Mouse (Mus musculus): Measurements from ENCODE around the gene Zp1. TPM values are rescaled to one million over a fixed set of nuclear protein-coding genes. Genes with fewer than 3 reads are reported as not detected.

The Zp1 gene
- not detected for polyA plus RNA-seq (2017; shearing (Covaris generic))

DNA sequence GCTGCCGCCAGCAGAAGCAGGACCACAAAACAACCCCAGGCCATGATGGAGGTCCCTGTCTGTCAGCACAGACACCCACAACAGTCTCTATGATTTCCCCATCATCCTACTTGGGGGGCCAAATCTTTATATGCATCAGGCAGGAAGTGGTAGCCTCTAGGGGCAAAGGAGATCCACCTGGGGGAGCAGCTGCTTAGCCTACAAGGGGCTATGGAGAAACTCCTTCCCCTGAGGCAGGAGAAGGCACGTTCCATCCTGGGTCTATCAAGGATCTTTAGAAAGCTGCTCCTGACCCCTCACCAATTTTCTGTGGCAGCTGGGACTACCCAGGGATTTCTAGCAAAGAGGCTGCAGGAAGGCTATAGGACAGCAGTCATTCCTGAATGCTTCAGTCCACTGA, at the start of gene Zp1:
TSS of gene Zp1 (minus strand) at position 101 of the 400 bp plus-strand sequence.
- ATAC-seq, result no peak

DNA sequence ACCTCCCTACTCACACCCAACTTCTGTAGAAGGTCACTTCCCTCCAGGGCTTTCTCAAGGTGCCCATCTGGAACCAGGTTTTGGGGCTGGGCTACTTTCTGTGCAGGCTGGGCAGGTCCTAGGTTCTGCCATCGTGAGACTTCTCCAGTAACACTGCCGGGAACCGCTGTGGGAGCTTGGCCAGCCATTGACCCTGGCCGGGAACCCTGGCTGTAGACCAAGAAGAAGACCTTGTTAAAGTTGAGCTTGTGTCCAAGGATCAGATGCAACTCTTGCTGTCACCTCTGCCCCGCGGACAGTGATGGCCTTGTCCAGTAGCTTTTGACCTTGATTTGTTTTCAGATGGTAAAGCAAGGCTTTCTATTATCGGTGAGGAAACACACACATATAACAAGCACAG, 48.1 kb upstream of the Zp1 start:
- no peak for ATAC-seq

DNA sequence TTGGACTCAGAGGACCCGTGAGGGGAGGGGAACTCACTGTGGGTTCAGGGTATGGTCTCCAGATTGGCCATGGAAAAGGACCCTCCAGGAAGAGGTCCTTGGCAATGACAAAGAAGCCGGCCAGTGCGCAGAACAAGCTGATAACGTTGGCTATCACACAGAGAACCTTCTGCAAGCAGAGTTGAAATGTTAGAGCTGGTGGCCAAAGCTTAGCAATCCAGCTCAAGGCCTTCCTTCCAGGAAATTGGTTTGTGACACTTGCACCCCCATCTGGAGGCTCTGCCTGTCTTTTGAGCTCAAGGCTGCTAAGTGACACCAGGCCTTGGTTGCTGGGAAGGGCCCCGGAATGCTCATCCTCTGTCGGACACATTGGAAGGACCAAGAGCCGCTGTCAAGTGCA, 45.3 kb upstream of the Zp1 start:
- no peak for ATAC-seq

DNA sequence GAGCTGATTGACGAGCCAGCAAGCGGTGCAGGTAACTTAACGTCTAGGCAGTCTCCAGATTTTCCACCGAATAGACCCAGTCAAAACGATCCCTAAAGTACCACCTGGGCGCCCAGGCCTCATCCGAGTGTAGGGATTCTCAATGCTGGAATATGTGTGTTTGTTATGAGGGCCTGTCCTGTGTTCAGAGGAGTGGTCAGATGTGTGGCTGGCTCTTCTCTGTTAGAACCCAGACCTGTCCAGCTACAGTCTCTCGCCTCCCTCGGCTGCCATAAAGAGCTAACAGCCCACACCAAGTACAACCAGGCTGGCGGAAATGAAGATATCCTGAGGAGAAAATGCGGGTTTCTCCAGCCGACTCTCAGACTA, 39.5 kb upstream of the Zp1 start:
- no peak for ATAC-seq

DNA sequence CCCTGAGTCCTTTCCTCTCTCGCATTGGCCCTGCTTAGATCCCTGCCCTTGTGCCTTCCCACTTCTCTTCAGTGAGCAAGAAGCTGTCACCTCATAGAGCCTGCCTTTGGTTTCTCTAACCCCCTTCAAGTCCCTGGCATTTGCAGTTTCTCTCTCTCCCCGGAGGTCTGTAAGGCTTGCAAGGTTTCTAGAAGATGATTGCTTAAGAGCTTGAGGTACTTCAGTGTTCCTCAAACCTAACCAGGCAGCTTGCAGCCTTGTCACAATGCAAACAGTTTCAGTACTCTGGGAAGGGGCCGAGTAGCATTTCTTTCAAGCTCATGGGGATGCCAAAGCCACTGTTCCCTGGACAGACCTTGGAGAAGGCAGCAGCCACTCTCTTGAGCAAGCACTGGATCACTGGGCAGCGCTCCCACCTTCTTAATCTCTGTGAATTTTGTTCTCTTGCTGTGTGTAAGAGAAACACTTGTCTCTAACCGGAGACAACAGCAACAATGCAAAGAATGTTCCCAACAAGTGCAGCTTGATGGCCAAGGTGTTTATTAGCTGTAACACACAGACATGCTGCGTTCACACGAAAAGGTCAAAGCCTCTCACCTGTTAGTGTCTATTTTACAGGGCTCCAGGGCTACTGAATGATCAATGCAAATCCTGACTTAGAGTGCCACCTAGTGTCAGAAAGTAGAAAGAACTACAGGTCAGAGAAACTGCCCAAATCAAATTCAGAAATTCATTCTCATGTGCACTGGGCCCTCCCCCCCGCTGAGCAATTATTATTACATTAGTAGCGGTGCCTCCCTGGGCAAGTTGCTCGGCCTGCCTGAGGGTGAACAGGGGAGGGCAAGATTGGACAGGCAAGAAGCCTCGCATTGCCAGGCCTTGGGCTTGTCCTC, 38.9 kb upstream of the Zp1 start:
- ATAC-seq, result peak; percentile 65

DNA sequence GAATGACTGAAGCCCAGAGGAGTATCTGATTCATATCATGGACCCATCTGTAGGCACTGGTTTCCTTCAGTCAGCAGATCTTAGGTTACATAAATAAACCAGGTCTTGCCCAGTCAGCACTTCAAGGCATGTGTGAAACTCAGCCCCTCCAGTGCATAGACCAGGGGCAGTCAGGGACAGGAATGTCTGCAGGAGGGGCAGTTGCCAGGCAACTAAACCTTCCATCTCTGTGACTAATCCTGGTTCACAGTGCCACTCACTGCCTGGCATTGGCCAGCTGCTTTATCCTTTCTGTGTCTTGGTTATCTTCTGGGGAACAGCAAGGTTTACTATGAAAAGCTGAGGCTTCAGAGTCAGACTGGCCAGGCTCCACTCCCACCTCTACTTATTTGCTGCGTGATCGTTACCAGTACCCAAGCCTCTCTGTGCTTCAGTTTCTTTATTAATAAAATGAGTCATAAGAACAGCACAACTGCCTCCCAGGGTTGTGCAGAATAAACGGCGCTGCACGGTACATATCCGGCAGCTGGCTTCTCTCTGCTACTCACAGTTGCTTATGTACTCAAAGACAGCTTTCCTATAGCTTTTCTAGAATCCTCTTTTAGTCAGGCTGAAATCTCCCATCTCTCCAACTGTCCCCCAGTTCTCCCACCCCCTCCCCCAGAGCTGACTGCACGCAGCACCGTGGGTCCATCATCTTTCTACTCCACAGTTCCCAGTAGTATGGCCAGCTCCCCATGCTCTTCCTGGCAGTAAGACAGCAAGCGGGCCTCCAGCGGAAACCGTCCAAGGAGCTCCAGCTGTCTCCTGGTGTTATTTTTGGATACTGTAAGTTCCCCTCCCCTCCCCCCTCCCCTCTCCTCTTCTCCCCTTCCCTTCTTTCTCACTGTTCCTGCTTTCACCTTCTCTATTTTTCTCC, 31.8 kb upstream of the Zp1 start:
- ATAC-seq, result no peak

DNA sequence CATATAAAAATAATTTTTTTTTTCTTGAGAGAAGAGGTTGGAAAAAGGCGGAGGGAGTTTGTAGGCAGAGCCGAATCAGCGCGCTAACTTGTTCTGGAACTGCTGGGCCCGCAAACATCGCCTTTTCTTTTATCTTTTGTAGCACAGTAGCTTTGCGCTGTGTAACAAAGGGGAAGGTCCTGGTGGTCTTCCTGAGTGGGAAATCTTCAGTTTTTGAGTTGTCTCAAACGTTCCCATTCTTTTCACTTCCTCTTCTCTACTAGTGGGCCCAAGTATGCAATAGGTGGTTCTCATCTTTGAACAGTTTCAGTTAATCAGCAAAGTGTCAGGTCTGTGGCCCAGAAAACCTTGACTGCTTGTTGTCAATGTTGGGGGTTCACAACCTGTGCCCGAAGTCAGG, 29.1 kb upstream of the Zp1 start:
- no peak for ATAC-seq

DNA sequence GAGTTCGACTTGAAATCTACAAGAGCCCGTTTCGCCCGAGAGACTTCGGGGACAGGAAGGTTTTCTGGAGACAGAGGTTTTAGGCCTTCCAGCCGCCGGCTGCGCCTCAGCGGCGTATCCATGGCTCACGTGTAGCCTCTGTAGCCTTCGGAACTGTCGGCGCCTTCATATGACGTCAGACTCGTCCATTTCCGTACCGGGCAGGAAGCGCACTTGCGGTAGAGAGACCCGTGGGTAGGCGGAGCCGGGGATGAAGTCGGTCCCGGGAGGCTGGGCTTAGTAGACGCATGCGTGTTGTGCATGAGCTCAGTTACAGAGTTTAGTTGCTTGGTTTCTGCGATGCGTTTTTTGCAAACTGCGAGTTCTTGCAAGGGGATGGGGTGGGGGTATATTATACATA, 28.7 kb upstream of the Zp1 start, which contains the start of gene Ccdc86:
TSS of gene Ccdc86 (minus strand) at position 155 of the 400 bp plus-strand sequence.
- peak; percentile 96 for ATAC-seq

DNA sequence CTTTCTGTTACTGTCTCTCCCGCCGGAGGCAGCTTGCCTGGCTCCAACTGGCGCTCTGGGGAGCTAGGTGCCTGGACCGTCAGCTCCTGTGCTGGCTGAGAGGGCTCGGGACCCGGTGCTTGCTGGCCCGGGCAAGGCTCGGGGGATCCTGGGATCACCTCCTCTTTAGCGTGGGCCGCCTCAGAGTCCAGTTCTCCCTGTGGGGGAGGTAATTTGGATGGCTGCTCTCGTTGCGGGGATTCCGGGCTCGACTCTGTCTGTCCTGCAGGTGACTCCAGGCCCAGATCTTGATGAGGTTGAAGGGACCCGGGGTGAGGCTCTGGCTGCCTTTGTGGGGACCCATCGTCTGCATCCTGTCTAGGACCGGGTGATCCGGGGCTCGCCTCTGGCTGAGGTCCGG, 28.0 kb upstream of the Zp1 start:
- ATAC-seq, result no peak

DNA sequence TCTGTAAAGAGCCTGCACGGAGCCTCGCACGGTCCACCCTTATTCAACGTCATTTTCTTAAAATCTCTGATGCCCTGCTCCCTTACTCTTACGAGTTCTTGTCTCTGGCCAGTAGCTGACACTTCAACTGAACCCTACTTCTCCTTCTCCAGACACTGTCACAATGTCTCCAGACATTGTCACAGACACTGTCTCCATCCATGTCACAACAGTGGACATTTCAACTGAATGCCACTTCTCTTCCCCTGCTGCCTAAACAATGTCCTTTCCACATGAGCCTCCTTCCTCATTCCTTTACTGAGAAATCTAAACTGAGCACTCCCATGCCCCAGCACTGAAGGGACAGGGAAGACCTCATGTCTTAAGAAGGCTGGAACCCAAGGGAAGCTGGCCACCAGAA, 26.8 kb upstream of the Zp1 start:
- no peak for ATAC-seq

DNA sequence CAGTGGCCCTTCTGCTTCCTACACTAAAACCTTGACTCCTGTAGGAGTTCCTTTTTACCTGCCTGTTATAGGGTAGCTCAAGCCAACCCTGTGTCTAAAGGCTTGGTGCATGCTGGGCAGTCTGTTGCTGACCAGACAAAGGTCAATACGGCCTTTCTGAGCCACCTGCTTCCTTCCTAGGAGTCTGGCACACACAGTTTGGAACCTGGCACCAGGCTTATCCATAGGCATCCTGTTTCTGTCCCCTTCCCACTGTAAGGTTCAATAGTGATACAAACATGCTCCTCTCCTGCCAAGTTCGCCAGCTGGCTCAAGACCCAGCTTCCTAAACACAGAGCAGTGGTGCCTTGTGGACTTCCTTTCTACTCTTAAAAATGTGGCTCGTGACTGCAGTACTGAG, 26.1 kb upstream of the Zp1 start:
- ATAC-seq, result no peak

DNA sequence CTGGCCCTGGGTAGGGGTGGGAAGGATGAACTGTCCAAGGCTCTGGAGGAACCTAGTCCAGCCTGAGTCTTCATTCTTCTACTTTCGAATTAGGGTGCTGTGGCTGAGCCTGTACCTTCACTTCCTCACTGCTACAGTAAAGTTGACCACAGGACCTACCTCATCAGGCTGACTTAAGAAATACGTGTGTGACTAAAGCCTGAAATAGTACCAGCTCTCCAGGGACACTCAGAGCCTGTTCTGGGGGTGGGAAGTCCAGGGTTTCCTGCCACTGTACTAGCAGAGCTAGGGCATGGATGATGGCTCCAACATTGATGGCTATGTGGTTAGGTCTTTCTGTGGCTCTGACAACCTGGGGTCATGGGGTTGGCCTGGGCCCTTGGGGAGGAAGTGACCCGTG, 23.5 kb upstream of the Zp1 start:
- ATAC-seq, result no peak

DNA sequence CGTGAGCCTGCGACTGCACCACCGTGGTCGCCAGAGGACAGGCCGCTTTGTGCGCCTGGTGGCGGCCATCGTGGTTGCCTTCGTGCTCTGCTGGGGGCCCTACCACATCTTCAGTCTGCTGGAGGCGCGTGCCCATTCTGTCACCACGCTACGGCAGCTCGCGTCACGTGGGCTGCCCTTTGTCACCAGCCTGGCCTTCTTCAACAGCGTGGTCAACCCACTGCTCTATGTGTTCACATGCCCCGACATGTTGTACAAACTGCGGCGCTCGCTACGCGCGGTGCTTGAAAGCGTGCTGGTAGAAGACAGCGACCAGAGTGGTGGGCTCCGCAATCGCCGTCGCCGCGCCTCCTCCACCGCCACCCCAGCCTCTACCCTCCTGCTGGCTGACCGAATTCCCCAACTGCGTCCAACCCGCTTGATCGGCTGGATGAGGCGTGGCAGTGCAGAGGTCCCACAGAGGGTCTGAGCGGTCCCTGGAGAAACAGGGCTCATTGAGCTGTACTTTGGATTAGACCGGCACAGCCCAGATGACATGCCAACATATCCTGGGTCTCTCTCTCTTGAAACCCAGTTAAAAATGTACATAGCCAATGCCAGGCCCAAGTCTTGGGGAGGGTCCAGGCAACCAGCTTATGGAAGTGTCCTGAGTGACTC, 20.5 kb upstream of the Zp1 start:
- no peak for ATAC-seq

DNA sequence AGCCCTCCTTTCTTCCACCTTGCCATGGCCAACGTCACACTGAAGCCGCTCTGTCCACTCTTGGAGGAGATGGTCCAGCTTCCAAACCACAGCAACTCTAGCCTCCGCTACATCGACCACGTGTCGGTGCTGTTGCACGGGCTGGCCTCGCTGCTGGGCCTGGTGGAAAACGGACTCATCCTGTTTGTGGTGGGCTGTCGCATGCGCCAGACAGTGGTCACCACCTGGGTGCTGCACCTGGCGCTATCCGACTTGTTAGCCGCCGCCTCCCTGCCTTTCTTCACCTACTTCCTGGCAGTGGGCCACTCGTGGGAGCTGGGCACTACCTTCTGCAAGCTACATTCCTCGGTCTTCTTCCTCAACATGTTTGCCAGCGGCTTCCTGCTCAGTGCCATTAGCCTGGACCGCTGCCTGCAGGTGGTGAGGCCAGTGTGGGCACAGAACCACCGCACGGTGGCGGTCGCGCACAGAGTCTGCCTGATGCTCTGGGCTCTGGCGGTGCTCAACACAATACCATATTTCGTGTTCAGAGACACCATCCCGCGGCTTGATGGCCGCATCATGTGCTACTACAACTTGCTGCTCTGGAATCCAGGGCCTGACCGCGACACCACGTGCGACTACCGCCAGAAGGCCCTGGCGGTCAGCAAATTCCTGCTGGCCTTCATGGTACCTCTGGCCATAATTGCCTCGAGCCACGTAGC, 19.8 kb upstream of the Zp1 start:
- ATAC-seq, result no peak

DNA sequence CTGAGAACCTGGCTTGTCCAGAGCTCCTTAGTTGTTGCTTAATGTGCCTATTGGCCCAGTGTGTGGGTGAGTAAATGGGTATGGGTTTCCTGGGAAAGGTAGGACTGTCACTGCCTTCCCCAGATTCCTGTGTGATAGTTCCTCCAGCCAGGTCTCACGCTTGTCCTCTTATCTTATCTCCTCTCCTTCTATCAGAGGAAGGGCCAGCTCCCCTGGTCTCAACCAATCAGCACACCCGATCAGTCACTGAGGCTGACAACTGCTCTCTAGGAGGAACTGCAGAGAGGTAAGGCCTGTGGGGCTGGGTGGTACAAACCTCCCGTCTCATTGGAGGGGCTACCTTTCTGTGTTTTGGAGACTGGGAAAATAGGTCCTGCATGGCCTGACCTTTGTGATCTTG, 18.3 kb upstream of the Zp1 start:
- ATAC-seq, result no peak

DNA sequence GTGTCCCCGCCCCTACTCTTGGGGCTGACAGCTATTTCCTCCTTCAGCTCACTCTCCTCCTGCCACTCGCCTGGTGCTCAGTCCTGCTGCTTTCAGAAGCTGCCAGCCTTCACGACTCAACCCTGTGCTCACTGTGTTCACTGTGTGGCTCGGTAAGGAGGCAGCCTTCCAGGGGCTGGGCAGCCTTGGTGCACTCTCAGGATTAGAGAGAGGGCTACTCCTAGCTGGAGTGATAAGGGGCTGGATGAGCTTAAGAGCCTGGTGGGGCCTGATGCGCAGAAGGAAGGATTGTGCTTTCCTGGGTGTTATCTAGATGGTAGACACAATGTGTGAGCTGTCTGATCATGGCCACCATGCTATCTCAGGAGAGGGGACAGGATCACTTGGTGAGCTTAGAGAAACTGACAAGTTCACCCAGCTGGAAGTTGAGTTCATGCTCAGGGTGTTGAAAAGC, 16.7 kb upstream of the Zp1 start, which contains the start of gene Ptgdr2:
TSS of gene Ptgdr2 (plus strand) at position 51 of the 454 bp plus-strand sequence.
- no peak for ATAC-seq

DNA sequence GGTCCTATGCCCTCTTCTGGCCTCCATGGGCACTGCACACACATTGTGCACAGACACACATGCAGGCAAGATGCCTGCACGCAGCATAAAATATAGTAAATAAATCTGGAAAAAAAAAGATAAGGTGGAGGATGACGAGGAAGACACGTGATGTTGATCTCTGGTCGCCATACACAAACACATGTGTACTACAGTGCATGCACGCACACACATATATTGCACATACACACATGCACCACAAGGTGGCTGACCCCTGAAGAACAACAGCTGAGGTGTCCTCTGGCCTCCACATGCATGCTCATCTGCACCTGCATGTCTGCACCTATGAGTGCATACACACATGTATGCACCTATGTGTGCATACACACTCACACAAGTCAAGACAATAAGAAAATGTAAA, 15.6 kb upstream of the Zp1 start:
- ATAC-seq, result no peak

DNA sequence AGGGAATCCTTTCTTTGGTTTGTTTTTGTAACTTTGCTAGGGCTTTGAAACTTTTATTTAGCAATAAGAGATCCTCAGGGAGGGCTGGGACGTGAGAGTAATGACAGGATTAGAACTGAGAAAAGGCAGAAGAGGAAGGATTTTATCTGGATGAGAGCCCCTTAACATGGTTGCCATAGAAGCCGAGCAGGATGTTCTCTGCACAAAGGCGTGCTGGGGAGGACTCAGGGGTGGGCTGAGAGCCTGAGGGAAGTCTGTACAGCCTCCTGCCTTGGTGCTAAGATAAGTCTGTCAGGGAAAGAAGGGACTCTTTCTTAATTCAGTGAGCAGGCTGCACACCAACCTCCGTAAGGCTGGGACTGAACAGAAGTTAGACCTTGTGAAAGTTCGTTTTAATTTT, 14.6 kb upstream of the Zp1 start:
- no peak for ATAC-seq

DNA sequence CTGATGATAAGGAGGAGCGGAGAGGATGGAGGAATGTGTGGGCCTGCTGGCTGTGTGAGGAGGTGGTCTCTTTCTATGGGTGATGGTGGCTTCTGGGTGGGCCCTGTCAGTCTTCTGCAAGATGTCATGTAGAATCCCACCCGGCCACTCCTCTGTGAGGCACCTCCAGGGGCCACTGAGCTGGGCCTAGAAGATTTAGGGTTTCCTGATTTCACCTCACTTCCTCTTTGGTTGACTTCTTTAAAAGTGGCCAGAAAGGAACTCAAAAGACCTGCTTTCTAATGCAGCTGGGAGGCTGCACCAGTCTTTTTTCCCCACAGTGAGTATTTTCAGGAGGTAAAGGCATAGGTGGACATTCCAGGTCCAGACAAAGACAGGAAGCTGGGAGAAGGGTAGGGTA, 10.2 kb upstream of the Zp1 start:
- no peak for ATAC-seq

DNA sequence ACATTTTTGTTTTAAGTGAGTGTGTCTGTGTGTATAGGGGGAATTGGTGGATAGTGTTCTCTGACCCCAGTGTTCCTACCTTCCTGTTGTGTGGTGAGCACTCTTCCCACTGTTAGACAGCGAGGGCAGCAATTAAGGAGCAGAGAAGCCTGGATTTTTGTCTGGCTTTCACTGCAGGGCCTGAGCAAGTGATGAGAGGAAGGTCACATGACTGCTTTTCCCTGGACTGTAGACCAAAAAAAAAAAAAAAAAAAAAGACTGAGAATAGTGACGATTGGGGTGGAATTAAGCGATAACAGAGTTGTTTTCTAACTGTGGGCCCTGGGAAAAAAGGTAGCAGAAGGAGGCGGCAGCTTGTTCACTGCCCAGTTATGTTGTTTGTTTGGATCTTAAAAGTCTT, 6.2 kb upstream of the Zp1 start:
- no peak for ATAC-seq

DNA sequence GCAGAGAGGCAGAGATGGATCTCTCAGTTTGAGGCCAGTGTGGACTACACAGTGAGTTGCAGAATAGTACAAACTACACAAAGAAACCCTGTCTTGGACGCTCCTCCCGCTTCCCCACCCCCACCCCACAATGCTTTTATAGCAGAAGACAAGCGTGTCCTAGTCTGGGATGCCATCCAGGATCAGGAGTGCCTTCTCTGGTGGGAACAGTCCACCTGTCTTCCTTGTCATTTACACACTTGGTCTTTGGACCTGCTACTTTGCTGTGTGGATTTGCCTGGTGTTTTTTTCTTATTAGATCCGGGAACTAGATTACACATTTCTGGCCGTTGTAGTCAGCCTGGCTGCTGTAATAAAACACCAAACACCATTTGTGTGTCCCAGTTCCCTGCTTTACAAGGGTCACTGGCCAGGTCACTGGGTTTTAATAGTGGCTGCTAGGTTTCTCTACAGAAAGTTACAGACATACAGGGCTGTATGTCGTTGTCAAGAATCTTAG, 5.7 kb upstream of the Zp1 start:
- ATAC-seq, result no peak

DNA sequence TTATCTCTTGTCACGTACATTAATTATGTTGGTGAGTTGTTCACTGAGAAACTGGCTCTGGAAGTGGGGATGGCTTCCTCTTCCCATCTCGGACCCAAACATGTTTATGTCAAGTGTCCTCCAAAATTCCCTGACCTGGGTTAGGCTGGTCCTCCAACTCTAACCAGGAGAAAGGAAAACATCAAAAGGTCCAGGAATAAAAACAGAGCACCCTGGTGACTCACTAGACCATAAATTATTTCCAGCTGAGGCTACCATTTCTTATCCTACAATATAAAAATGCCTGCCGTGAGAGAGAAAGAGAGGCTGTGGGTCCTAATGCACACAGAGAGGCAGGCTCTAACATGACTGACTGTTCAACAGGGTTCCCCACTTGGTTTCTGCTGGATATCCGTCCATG, 3.8 kb upstream of the Zp1 start:
- no peak for ATAC-seq

Measured in inflammation-experienced regulatory T-cells, adult 6 months (primary cell).